Mouse (Mus musculus) stomach, embryonic 16.5 days (tissue): ENCODE results near the gene Gm10318. TPM values are rescaled to one million over a fixed set of nuclear protein-coding genes. Genes with fewer than 3 reads are reported as not detected.

ENCODE experiments used
- ATAC-seq: fragments of 200-750 bp; cut with Nextera tagmentation; 2 replicates; pipeline ENCODE4 v1.8.0; 2017; ENCODE audit warnings: moderate number of reproducible peaks, moderate TSS enrichment; ENCODE audit not compliant: insufficient read depth, low FRiP score
- H3K27ac ChIP-seq: fragments of 300-500 bp; sonication (generic); 2 replicates; pipeline ENCODE4 v1.5.1; 2014; ENCODE audit warnings: low read length
- H3K27me3 ChIP-seq: fragments of 300-500 bp; sonication (generic); 2 replicates; pipeline ENCODE4 v1.6.1; 2014; ENCODE audit warnings: low read length, control low read depth, mixed read lengths; ENCODE audit not compliant: control insufficient read depth, insufficient read depth
- H3K36me3 ChIP-seq: fragments of 300-500 bp; sonication (generic); 2 replicates; pipeline ENCODE4 v1.6.1; 2014; ENCODE audit warnings: low read length; ENCODE audit not compliant: control insufficient read depth, insufficient read depth
- H3K4me1 ChIP-seq: fragments of 300-500 bp; sonication (generic); 2 replicates; pipeline ENCODE4 v1.6.1; 2014; ENCODE audit warnings: low read length, control low read depth, mixed read lengths; ENCODE audit not compliant: control insufficient read depth, insufficient read depth
- H3K4me2 ChIP-seq: fragments of 300-500 bp; sonication (generic); 2 replicates; pipeline ENCODE4 v1.6.1; 2014; ENCODE audit warnings: low read depth, low read length, mixed read lengths
- H3K4me3 ChIP-seq: fragments of 300-500 bp; sonication (generic); replicated peaks from 2 replicates; pipeline ENCODE4 v1.5.1; 2014; ENCODE audit warnings: mild to moderate bottlenecking, low read length
- H3K9ac ChIP-seq: fragments of 300-500 bp; sonication (generic); 2 replicates; pipeline ENCODE4 v1.6.1; 2014; ENCODE audit warnings: low read length
- H3K9me3 ChIP-seq: fragments of 300-500 bp; sonication (generic); replicated peaks from 2 replicates; pipeline ENCODE4 v1.6.1; 2016; ENCODE audit warnings: low read length, control low read depth; ENCODE audit not compliant: control insufficient read depth
- WGBS: fragments of 180-500 bp; shearing (Covaris S2); extraction: QIAGEN DNeasy Blood & Tissue Kit; methylation state at CpG from one replicate; pipeline ENCODE4 v1.1.7; 2014; 5-methylcytosine and 5-hydroxymethylcytosine counted together
- polyA plus RNA-seq: library from polyadenylated mRNA; unstranded; fragments of >200 nt; fragmentation: Nextera tagmentation; extraction: Ambion mirVana; gene quantifications from 2 replicates; pipeline ENCODE4 v1.2.1, GENCODE M21; 2015

The Gm10318 gene
- polyA plus RNA-seq, 1 experiment from 2014 or later = not detected

- Histone ChIP-seq H3K27ac (no peak within 1 kb of the TSS), H3K36me3 (no peaks in the 10 kb centered on the region), H3K9ac (peak within 1 kb of the TSS; percentile 71), H3K9me3 (no peaks in the 10 kb centered on the region), H3K4me2 (peak within 1 kb of the TSS; percentile 53), H3K27me3 (no peaks in the 10 kb centered on the region), H3K4me3 (peak within 1 kb of the TSS; percentile 46), H3K4me1 (0 out of 2 replicates have a peak, but pooled peaks cover 5% of the 10 kb centered on the region)
- 1% methylated on average over 35 of the region's 46 CpGs for WGBS
- peak; percentile 83 for ATAC-seq
Observed at GRCm38 (mm10) chr10:77902211-77902893, 49.7 kb downstream of the Gm10318 start, which contains the start of gene Lrrc3. Lrrc3 (minus strand) TSS chr10:77902536.

- 0 out of 2 replicates have a peak, but pooled peaks cover 5% of the 10 kb centered on the region for H3K4me1 ChIP-seq
- peak overlapping the region; percentile 71; the same call in 1 of the 2 replicates for H3K9ac ChIP-seq
- no peaks in the 10 kb centered on the region for H3K9me3 ChIP-seq
- peak; percentile 82 for ATAC-seq
- H3K4me3 ChIP-seq = peak overlapping the region; percentile 46
- H3K27me3 ChIP-seq = no peaks in the 10 kb centered on the region
- H3K27ac ChIP-seq = no peak overlapping the region
- H3K36me3 ChIP-seq = no peaks in the 10 kb centered on the region
- 5% methylated on average over 35 of the region's 35 CpGs for WGBS
- H3K4me2 ChIP-seq = peak overlapping the region; percentile 53
Observed at GRCm38 (mm10) chr10:77902894-77903715, 50.4 kb downstream of the Gm10318 start.

Other genes starting within 250 kb of the Gm10318 start
- gene Sumo3, start 246.8 kb upstream of the Gm10318 start, polyA plus RNA-seq = 324 and 327 TPM in 2 replicates
- gene Gm49325, start 246.7 kb upstream of the Gm10318 start, polyA plus RNA-seq = 4.4 and 10.1 TPM in 2 replicates
- gene Ube2g2, start 230.6 kb upstream of the Gm10318 start, polyA plus RNA-seq = 78.0 and 82.4 TPM in 2 replicates
- 0.96 and 1.5 TPM in 2 replicates for gene Tspear, start 166.3 kb upstream of the Gm10318 start, polyA plus RNA-seq
- not detected in 2 replicates for gene Gm19402, start 162.1 kb upstream of the Gm10318 start, polyA plus RNA-seq
- not detected in 2 replicates for gene Gm9508, start 155.6 kb upstream of the Gm10318 start, polyA plus RNA-seq
- gene Gm10272, start 146.2 kb upstream of the Gm10318 start, polyA plus RNA-seq = not detected in 2 replicates
- gene Gm10024, start 141.4 kb upstream of the Gm10318 start, polyA plus RNA-seq = 0.27 TPM in 1 of 2 replicates, not detected in the other
- gene Gm10142, start 137.1 kb upstream of the Gm10318 start, polyA plus RNA-seq = not detected in 2 replicates
- gene Krtap12-1, start 132.3 kb upstream of the Gm10318 start, polyA plus RNA-seq = not detected in 2 replicates
- gene Gm10100, start 126.4 kb upstream of the Gm10318 start, polyA plus RNA-seq = not detected in 2 replicates
- gene Gm18596, start 110.2 kb upstream of the Gm10318 start, polyA plus RNA-seq = not detected in 2 replicates
- not detected in 2 replicates for gene Gm9736, start 101.5 kb upstream of the Gm10318 start, polyA plus RNA-seq
- gene Gm3233, start 93.2 kb upstream of the Gm10318 start, polyA plus RNA-seq = not detected in 2 replicates
- gene Gm3238, start 81.5 kb upstream of the Gm10318 start, polyA plus RNA-seq = not detected in 2 replicates
- not detected in 2 replicates for gene Gm7138, start 75.9 kb upstream of the Gm10318 start, polyA plus RNA-seq
- not detected in 2 replicates for gene Gm3250, start 70.3 kb upstream of the Gm10318 start, polyA plus RNA-seq
- not detected in 2 replicates for gene Gm7137, start 64.7 kb upstream of the Gm10318 start, polyA plus RNA-seq
- gene Gm9639, start 57.8 kb upstream of the Gm10318 start, polyA plus RNA-seq = not detected in 2 replicates
- gene Gm19668, start 53.7 kb upstream of the Gm10318 start, polyA plus RNA-seq = not detected in 2 replicates
- not detected in 2 replicates for gene Gm9507, start 41.0 kb upstream of the Gm10318 start, polyA plus RNA-seq
- gene Gm2696, start 38.2 kb upstream of the Gm10318 start, polyA plus RNA-seq = not detected in 2 replicates
- gene Krtap10-4, start 25.8 kb upstream of the Gm10318 start, polyA plus RNA-seq = not detected in 2 replicates
- gene Krtap10-10, start 16.9 kb upstream of the Gm10318 start, polyA plus RNA-seq = not detected in 2 replicates
- not detected in 2 replicates for gene Gm36176, start 6.1 kb upstream of the Gm10318 start, polyA plus RNA-seq
- gene Gm3285, start 9.1 kb downstream of the Gm10318 start, polyA plus RNA-seq = not detected in 2 replicates
- gene Lrrc3, start 49.7 kb downstream of the Gm10318 start, polyA plus RNA-seq = 5.8 and 6.7 TPM in 2 replicates
- 1.1 and 1.5 TPM in 2 replicates for gene Trpm2, start 117.7 kb downstream of the Gm10318 start, polyA plus RNA-seq
- 24.8 and 25.2 TPM in 2 replicates for gene 1810043G02Rik, start 125.7 kb downstream of the Gm10318 start, polyA plus RNA-seq
- gene Pfkl, start 157.2 kb downstream of the Gm10318 start, polyA plus RNA-seq = 195 and 225 TPM in 2 replicates
- 0.56 and 0.63 TPM in 2 replicates for gene Dnmt3l, start 189.1 kb downstream of the Gm10318 start, polyA plus RNA-seq
- gene Aire, start 190.8 kb downstream of the Gm10318 start, polyA plus RNA-seq = 0.15 and 0.20 TPM in 2 replicates
- 7.1 and 7.6 TPM in 2 replicates for gene Icosl, start 216.4 kb downstream of the Gm10318 start, polyA plus RNA-seq